Mouse (Mus musculus): ENCODE results near the gene Trim42. TPM values are rescaled to one million over a fixed set of nuclear protein-coding genes. Genes with fewer than 3 reads are reported as not detected.

Trim42 gene
- polyA plus RNA-seq (2015; fragmentation: Nextera tagmentation; extraction: Ambion mirVana): not detected in 2 replicates

DNA sequence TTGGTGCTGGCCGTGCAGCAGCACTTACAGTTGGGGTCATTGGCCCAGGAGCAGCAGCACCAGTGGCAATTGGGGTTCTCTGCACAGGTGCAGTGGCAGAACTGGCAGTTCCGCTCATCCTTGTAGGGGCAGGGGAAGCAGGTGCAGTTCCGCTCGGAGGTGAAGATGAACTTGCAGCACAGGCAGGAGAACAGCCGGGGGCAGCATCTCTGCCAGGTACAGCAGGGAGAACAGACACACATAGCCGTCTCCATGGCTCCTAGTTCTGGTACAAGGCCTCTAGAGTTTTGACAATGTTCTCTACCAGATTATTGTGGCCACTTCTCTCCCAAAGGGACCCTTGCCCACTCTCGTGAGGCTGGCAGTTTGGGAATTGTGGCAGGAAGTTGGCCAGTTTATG, at the start of gene Trim42:
TSS of gene Trim42 (minus strand) at position 368 of the 400 bp plus-strand sequence.
- ATAC-seq: no peak
- Histone ChIP-seq H3K4me2 (no peak within 1 kb of the TSS), H3K4me1 (no peaks in the 10 kb centered on the region), H3K9ac (no peak within 1 kb of the TSS), H3K27ac (no peak within 1 kb of the TSS), H3K27me3 (no peaks in the 10 kb centered on the region), H3K9me3 (replicated peaks) (no peaks in the 10 kb centered on the region), H3K4me3 (no peak within 1 kb of the TSS), H3K36me3 (ENCODE audit: poor library complexity, severe bottlenecking) (no peaks in the 10 kb centered on the region)
- WGBS: 91% methylated on average over 7 of the region's 7 CpGs

DNA sequence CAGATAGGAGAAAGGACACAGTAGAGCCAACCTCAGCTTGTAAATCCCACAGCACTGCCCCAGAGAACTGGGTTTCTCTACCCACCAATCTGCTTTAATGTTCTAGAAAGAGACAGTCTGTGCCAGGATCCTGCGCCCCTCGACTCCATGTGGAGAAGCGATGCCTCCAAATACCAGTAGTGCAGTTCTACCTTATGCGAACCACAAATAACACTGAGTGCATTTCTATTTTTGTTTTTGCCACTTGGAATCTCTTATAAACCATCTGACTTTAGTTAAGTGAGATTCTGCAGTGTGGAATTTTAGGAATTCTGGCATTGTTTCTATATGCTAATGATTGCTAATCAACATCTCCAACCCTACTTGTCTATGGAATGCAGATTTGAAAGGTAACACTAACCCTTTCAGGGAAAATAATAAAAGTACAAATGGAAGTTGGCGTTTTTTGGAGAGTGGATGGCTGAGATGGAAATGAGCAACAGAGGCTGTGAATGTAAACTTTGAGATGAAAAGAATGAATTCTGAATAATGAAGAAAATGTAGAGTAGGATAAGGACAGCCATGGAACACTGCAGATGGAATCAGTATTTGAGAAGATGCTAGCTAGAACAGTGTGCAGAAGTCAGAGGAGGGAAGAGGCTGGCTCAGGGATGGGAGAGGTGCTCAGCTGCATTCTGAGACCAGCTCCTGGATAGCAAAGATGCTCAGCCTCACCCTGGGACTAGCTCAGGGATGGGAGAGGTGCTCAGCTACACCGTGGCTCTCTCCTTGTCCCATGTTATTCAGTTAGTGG, 45.3 kb upstream of the Trim42 start:
- Histone ChIP-seq H3K4me3 (no peak overlapping the region), H3K36me3 (ENCODE audit: poor library complexity, severe bottlenecking) (no peaks in the 10 kb centered on the region), H3K27ac (no peak overlapping the region), H3K4me2 (no peak overlapping the region), H3K27me3 (no peaks in the 10 kb centered on the region), H3K4me1 (no peaks in the 10 kb centered on the region), H3K9ac (no peak overlapping the region), H3K9me3 (replicated peaks) (no peaks in the 10 kb centered on the region; the same call in 1 of the 2 replicates)
- 79% methylated on average over 6 of the region's 6 CpGs for WGBS
- no peak for ATAC-seq

DNA sequence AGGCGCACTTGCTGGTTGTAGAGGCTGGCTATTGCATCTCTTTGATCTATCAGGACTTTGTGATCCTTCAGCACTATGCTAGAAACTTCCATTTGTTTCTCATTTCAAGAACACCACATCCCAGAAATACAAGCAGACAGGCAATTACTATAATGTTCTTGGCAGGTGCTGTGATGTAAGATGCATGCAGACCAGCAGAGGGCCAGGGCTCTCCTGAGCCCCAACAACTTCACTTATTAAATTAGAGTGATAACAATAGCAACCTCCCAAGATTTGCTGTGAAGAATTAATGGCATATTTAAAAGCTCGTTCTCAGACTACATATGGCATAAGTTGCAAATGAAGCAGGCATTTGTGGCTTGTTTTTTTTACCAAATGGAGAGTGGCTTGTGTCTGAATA, 38.4 kb upstream of the Trim42 start:
- 83% methylated on average over 2 of the region's 2 CpGs for WGBS
- no peak overlapping the region for H3K4me2 ChIP-seq

DNA sequence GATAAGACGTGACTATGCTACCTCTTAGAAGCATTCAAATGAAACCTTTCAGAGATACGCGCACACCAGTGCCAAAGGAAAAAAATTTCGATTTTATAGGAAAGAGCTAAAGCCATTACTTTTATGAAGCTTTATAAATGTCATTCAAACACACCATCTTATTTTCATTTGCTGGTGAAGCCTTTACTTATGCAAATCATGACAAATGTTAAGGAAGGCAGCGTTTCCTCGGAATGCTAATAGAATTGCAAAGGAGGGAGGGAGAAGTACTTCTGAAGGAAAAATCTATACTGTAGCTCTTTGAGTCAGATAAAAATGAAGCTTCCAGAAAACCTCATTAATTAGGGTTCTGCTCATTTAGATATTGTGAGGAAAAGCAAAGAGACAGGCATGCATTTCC, 13.3 kb downstream of the Trim42 start:
- no peak overlapping the region for H3K4me2 ChIP-seq

More for the DNA sequence above, 38.4 kb upstream of the Trim42 start:
- Histone ChIP-seq H3K9me3 (replicated peaks) (no peaks in the 10 kb centered on the region; the same call in 1 of the 2 replicates), H3K27me3 (no peaks in the 10 kb centered on the region), H3K36me3 (ENCODE audit: poor library complexity, severe bottlenecking) (no peaks in the 10 kb centered on the region), H3K9ac (no peak overlapping the region), H3K4me3 (no peak overlapping the region), H3K4me1 (no peaks in the 10 kb centered on the region), H3K27ac (no peak overlapping the region)
- no peak for ATAC-seq

DNA sequence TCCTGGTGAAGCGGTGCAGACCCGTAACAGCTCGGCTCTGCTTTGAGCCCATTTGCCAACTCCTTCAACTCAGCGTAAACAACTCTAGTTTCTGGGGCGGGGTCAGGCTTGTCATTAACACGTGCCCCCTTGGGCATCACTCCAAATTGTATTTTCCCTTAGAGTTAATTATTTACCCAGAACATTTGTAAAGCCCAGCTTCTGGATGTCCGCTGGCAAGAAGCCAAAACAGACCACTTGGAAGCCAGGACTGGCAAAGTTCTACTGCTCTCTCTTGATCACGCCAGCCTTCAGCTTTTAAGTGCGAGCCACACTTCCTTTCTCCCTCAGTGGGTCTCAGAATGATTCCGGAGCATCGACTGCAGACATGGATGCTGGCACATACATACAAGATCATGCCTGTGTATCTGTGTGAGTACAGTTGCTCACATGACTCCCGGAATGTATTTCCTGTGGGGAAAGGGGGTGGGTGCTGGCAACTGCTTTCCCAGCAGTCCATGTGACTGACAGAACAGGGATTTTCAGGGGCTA, 24.9 kb downstream of the Trim42 start:
- H3K27ac ChIP-seq: no peak overlapping the region
- H3K36me3 ChIP-seq (ENCODE audit: poor library complexity, severe bottlenecking): no peaks in the 10 kb centered on the region
- no peak overlapping the region for H3K4me2 ChIP-seq
- 0 out of 2 replicates have a peak, but pooled peaks cover 4% of the 10 kb centered on the region for H3K9me3 ChIP-seq (replicated peaks)
- WGBS: 42% methylated on average over 12 of the region's 12 CpGs
- no peaks in the 10 kb centered on the region for H3K27me3 ChIP-seq
- no peak overlapping the region for H3K4me3 ChIP-seq
- peaks cover 12% of the 10 kb centered on the region for H3K4me1 ChIP-seq
- H3K9ac ChIP-seq: no peak overlapping the region
- peak; percentile 84 for ATAC-seq

More for the DNA sequence above, 13.3 kb downstream of the Trim42 start:
- no peak overlapping the region for H3K9ac ChIP-seq
- H3K9me3 ChIP-seq (replicated peaks): no peaks in the 10 kb centered on the region
- no peaks in the 10 kb centered on the region for H3K36me3 ChIP-seq (ENCODE audit: poor library complexity, severe bottlenecking)
- WGBS: 63% methylated on average over 6 of the region's 6 CpGs
- ATAC-seq: no peak
- H3K27me3 ChIP-seq: no peaks in the 10 kb centered on the region
- H3K27ac ChIP-seq: no peak overlapping the region
- H3K4me3 ChIP-seq: no peak overlapping the region
- H3K4me1 ChIP-seq: peaks cover 5% of the 10 kb centered on the region; the same call in 1 of the 2 replicates

DNA sequence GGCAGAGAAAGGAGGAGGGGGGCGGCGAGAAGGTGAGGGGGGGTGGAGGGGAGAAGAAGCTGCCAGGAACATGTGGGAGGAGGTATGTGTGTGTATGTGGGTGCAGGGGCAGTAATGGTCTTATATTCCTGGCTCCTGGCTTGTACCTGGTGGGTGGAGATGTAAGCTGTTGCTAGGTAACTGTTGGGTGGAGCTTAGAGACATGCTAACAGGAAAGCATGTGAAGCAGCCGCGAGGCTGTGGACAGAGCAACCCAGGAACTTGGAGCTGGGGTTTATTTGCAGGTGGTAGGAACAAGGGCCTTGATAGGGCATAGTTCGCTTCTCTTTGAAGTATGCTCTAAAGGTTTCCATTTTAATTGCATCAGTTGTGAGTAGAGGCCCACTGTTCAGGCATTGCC, 28.0 kb downstream of the Trim42 start:
- no peak overlapping the region for H3K4me3 ChIP-seq
- 76% methylated on average over 5 of the region's 5 CpGs for WGBS
- peaks cover 12% of the 10 kb centered on the region for H3K4me1 ChIP-seq
- H3K4me2 ChIP-seq: no peak overlapping the region
- ATAC-seq: no peak
- H3K36me3 ChIP-seq (ENCODE audit: poor library complexity, severe bottlenecking): no peaks in the 10 kb centered on the region
- no peak overlapping the region for H3K9ac ChIP-seq
- H3K27me3 ChIP-seq: no peaks in the 10 kb centered on the region
- no peak overlapping the region for H3K27ac ChIP-seq
- H3K9me3 ChIP-seq (replicated peaks): 0 out of 2 replicates have a peak, but pooled peaks cover 4% of the 10 kb centered on the region

DNA sequence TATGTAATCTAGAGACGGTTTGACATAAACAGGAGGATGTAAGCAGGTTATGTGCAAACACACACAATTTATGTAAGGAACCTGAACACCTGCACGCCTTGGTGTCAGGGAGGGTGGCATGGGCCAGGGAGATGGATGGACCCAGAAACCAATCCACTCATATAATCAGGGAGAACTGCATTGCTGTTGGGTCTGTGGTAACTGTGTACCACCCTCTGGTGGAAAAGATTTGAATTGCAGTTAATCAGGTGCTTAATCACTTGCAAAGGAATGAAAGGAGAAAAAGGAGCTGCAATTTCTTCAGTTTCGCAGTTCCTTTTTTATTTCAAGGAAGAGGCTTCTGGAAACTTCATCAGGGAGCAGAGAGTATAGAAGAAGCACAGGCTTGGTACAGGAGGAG, 46.9 kb downstream of the Trim42 start:
- no peaks in the 10 kb centered on the region for H3K27me3 ChIP-seq
- H3K27ac ChIP-seq: no peak overlapping the region
- H3K4me2 ChIP-seq: no peak overlapping the region
- H3K4me1 ChIP-seq: no peaks in the 10 kb centered on the region
- no peaks in the 10 kb centered on the region for H3K9me3 ChIP-seq (replicated peaks)
- no peak overlapping the region for H3K9ac ChIP-seq
- 64% methylated on average over 3 of the region's 3 CpGs for WGBS
- peak; percentile 62; the same call in 1 of the 2 replicates for ATAC-seq
- no peak overlapping the region for H3K4me3 ChIP-seq
- H3K36me3 ChIP-seq (ENCODE audit: poor library complexity, severe bottlenecking): no peaks in the 10 kb centered on the region

DNA sequence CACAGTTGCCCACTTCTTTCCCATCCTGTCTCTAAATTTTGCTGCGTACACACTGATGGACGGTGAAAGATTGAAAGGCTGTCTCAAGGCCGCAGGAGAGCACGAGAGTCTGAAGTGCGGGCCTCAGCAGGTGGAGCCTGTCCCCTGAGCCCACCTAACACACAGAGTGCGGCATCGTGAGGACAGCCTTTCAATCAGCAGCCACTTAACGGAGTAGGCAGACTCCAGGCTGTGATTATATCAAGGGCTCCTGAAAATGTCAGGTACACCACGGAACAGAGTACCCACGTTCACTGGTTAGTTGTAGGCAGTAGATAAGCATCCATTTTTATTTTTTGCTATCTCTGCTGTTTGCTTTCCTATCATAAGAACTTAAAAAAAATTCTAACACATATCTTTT, 47.6 kb downstream of the Trim42 start:
- H3K4me3 ChIP-seq: no peak overlapping the region
- no peaks in the 10 kb centered on the region for H3K9me3 ChIP-seq (replicated peaks)
- H3K27ac ChIP-seq: no peak overlapping the region
- WGBS: 81% methylated on average over 10 of the region's 10 CpGs
- no peak overlapping the region for H3K9ac ChIP-seq
- no peaks in the 10 kb centered on the region for H3K36me3 ChIP-seq (ENCODE audit: poor library complexity, severe bottlenecking)
- no peaks in the 10 kb centered on the region for H3K4me1 ChIP-seq
- ATAC-seq: no peak
- H3K27me3 ChIP-seq: no peaks in the 10 kb centered on the region
- no peak overlapping the region for H3K4me2 ChIP-seq

DNA sequence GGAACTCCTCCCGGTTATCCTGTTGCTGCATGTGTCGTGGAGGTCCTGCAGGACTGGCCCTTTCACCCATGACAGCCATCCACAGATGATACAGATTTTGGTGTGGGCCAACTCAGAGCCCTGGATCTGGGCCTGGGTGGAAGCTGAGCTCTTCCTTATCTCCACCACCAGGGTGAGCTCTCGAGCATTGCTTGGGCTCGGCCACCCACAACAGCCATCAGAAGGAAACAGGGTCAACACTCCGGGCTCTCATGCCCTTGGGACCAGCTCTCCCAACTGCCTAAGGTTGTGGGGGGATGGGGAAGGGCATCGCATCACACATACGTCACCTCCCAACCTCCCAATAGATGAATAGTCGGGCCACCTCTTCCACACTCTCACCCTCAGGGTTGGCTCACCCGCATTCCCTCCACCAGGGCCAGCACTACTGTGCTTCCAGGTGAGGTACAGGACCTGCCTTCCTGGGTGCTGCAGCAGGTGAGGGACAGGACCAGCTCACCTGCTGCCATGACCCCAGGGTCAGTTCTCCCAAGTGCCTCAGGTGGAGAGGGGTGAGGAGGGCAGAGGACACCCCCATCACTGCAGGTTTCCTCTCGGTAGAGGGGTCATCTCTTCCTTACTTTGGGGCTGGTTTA, 54.2 kb downstream of the Trim42 start:
- no peak overlapping the region for H3K4me2 ChIP-seq
- H3K4me3 ChIP-seq: no peak overlapping the region
- ATAC-seq: no peak
- no peaks in the 10 kb centered on the region for H3K9me3 ChIP-seq (replicated peaks)
- H3K27ac ChIP-seq: no peak overlapping the region
- WGBS: 77% methylated on average over 10 of the region's 10 CpGs
- no peaks in the 10 kb centered on the region for H3K4me1 ChIP-seq
- H3K36me3 ChIP-seq (ENCODE audit: poor library complexity, severe bottlenecking): no peaks in the 10 kb centered on the region
- no peaks in the 10 kb centered on the region for H3K27me3 ChIP-seq
- H3K9ac ChIP-seq: no peak overlapping the region

DNA sequence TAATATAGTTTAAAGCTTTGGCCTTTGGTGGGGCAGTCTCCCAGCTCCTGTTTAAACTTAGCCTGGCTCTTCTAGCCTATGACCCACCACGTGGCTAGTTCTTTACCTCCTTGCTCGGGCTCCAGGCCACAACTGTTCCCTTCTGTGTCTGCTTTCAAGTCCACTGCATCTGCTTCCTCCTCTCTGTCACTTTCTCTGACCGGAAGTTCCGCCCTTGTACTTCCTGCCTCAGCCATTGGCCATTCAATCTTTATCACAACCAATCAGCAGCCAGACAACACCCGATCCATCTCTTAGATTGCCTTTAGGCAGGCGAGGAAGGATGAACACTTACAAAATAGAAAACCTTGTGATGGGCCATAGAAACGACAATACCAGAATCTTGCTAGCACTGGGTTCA, 58.1 kb downstream of the Trim42 start:
- no peaks in the 10 kb centered on the region for H3K27me3 ChIP-seq
- H3K4me3 ChIP-seq: no peak overlapping the region
- no peak overlapping the region for H3K9ac ChIP-seq
- no peak overlapping the region for H3K4me2 ChIP-seq
- no peaks in the 10 kb centered on the region for H3K9me3 ChIP-seq (replicated peaks)
- 83% methylated on average over 7 of the region's 7 CpGs for WGBS
- no peak overlapping the region for H3K27ac ChIP-seq
- no peak for ATAC-seq
- no peaks in the 10 kb centered on the region for H3K36me3 ChIP-seq (ENCODE audit: poor library complexity, severe bottlenecking)
- no peaks in the 10 kb centered on the region for H3K4me1 ChIP-seq

DNA sequence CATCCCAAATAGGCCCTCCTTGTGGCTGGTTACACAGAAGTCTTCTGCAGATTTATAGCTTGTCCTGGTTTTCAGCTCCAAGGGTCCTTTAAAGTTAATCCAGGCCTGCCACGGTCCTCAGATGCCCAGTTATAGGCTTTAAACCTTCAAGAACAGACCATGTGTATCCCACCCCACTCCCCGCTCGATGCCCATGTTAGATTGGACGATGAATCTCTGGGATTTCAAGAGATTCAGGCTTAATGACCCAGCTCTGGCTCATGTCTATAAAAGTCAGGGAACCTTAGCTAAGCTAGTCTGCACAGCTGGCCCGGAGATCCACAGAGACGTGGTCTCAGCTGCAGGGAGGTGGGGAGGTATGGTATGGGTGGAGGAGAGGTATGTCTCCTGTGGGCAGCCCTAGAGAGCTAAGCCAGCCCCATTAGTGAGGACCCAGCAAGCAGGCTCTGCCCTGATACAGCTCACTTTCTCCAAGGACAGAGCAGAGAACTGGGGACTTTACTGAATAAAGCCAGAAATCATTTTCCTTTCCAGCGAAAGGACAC, 60.2 kb downstream of the Trim42 start:
- no peak for ATAC-seq
- no peaks in the 10 kb centered on the region for H3K27me3 ChIP-seq
- WGBS: 91% methylated on average over 7 of the region's 7 CpGs

More for the DNA sequence above, 60.2 kb downstream of the Trim42 start:
- Histone ChIP-seq H3K4me2 (no peak overlapping the region), H3K4me1 (no peaks in the 10 kb centered on the region), H3K9ac (no peak overlapping the region), H3K4me3 (no peak overlapping the region), H3K27ac (no peak overlapping the region), H3K9me3 (replicated peaks) (no peaks in the 10 kb centered on the region), H3K36me3 (ENCODE audit: poor library complexity, severe bottlenecking) (no peaks in the 10 kb centered on the region)
